Mouse (Mus musculus) erythroblast, embryonic 14.5 days (primary cell): Measurements from ENCODE around the gene Hoxa4.

Source experiments
- GATA1 ChIP-seq: IDR thresholded peaks from 2 replicates; pipeline ENCODE4 v1.6.1; 2012; ENCODE audit warnings: low read length, inconsistent platforms, mixed read lengths
- TAL1 ChIP-seq: IDR thresholded peaks from 3 replicates; pipeline ENCODE4 v1.6.1; 2012; ENCODE audit warnings: low read length, inconsistent platforms, mixed read lengths

DNA sequence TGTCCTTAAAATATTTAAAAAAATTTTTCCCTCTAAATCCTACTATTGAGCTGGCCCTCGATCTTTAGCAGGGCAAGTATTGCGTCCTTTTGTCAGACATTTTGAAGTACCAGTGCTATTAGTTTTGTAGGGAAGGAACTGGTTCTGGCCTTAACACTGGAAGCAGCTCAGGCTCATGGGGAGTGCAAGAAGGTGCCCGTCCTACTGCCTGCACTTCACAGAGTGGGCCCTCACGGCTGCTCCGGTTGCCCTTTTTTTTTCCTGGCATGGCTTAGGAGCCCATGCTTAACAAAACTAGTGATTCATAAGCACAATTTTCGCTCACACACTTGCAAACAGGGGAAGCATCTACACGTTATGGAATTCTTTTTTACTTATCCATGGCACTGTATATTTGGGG lies 47.4 kb upstream of the Hoxa4 start:
- TF ChIP-seq TAL1 (no peak), GATA1 (no peak)
